Mouse (Mus musculus): Measurements from ENCODE around the gene Fam189a2.

The Fam189a2 gene

DNA sequence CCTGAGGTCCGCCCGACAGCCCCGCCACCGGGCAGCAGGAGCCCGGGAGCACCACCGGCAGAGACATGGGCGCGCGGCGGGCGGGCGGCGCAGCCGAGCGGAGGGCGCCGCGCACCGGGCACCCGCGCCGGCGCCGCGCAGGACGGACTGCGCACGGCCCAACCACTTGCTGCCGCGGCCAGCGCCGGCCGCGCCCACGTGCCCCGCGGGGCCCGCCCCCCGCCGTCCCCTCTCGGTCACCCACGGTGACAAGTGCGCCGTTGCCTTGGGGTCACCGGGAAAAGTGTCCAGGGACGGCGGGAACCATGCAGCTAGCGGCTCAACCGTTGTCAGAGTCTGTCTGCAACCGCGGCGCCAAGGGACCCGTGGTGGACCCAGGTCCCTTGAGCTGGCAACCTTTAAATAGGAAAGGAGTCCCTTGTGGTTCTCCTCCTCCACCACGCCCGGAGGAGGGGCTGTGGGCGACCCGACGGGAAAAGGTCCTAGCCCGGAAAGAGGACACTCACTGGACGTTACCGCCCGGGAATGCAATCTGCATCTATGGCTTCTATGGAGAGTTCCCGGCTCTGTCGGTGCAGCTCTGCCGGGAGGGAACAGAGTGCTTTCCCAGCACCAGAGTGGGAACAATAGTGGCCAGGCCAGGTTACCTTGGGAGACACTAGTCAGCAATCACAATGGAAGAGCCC is at the start of gene Fam189a2:
TSS of gene Fam189a2 (minus strand) at position 149 of the 686 bp plus-strand sequence.
- DNase-seq (ENCODE audit: low spot score): no peak

DNA sequence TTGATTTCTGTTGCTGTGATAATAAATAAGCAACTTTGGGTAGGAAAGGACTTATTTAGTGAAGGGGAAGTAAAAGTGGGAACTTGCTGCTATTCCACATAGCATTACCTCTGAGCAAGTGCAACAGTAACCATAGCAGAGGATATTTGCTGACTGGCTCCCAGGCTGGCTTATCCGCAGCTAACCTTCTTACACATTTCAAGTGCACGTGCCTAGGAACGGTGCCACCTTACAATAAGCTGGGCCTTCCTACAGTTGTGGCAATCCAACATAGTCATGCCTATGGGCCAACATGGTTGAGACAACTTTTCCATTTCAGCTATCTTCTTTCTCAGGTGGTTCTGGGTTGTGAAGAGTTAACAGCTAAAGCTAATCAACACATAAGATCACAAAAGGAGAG is 46.8 kb upstream of the Fam189a2 start:
- DNase-seq (ENCODE audit: low spot score): no peak

GRCm38 (mm10) chr19:24076536-24076935 is 45.7 kb upstream of the Fam189a2 start:
- no peak for DNase-seq (ENCODE audit: low spot score)

DNA sequence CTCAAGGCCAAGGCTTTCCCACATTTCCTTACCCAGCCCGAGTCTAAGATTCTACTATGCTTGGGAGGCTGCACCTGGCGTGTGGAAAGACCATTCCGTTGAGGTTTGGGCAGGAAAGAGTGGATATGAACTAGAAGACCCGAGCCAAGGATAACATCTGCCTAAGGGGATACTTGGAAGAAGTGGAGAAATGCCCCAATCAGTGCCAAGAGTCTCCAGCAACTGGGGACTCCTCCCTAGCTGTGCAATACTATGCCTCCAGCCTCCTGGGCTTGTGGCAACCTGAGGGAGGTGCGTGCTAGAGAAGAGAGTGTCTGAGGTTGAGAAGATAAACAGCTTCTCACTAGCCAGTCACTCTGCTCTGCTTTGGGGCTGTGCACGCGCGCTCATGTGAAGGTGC is 45.1 kb upstream of the Fam189a2 start:
- no peak for DNase-seq (ENCODE audit: low spot score)

DNA sequence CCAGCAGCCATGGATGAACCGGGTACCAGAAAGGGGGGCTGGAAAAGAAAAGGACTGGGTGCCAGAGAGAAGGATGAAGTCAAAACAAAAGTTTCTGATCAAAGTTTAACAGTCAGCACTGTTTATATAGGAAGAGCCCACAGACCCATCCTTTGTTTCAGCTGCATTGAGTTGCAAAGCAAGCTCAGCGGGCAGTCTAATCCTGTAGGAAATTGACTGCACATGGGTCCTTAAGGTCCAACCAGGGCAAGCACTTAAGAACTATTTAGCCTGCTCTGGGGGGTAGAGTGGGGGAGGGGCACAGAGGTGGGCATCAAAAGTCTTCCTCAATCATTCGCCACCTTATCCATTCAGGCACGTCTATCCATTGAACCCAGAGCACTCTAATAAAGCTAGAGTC is 42.3 kb upstream of the Fam189a2 start:
- no peak for DNase-seq (ENCODE audit: low spot score)

GRCm38 (mm10) chr19:24064348-24064895 is 33.6 kb upstream of the Fam189a2 start:
- no peak for DNase-seq (ENCODE audit: low spot score)

GRCm38 (mm10) chr19:24063585-24063984 is 32.8 kb upstream of the Fam189a2 start:
- DNase-seq (ENCODE audit: low spot score): no peak

- DNase-seq (ENCODE audit: low spot score): no peak
Observed at GRCm38 (mm10) chr19:24058851-24059250, 28.0 kb upstream of the Fam189a2 start.

- DNase-seq (ENCODE audit: low spot score): no peak
Observed at GRCm38 (mm10) chr19:24058021-24058420, 27.2 kb upstream of the Fam189a2 start.

- DNase-seq (ENCODE audit: low spot score): no peak
Observed at GRCm38 (mm10) chr19:24056880-24057279, 26.1 kb upstream of the Fam189a2 start.

DNA sequence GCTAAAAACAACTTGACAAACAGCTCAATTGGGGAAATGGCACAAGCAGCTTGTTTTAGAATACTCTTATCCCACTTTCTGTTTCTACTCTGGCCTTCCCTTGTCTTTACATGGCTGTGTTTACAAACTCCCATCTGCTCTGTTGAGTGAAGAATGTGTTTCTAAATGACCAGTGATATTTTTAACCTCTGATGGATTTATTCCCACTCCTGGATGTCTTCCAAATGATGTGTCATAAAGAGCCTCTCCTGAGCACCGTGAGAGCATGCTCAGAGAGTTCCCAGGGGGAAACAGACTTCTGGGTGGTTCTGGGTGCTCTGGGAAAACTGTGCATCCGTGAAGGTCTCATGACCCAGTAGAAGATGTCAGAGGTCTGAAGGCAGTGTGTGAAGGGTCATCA is 24.1 kb upstream of the Fam189a2 start:
- DNase-seq (ENCODE audit: low spot score): no peak

- no peak for DNase-seq (ENCODE audit: low spot score)
Observed at GRCm38 (mm10) chr19:24054265-24054664, 23.4 kb upstream of the Fam189a2 start.

GRCm38 (mm10) chr19:24050514-24050913 is 19.7 kb upstream of the Fam189a2 start:
- DNase-seq (ENCODE audit: low spot score): no peak

DNA sequence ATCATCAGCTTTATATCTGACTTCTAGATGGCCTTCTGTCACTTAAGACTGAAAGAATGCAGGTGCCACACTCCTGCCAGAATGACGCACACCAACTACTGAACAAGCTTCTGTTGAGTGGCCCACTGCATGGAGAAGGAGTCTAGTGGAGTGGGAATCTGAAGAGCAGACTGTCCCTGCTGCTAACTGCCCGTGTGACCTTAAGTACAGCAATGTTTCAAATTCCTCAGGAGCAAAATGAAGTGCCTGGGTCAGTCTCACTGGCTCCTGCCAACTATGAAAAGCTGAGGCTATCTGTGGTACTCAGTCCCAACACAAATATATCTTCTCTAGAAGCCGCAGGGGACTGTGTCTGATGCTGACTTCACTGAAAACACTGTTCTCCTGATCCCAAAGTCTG is 18.5 kb upstream of the Fam189a2 start:
- DNase-seq (ENCODE audit: low spot score): no peak

DNA sequence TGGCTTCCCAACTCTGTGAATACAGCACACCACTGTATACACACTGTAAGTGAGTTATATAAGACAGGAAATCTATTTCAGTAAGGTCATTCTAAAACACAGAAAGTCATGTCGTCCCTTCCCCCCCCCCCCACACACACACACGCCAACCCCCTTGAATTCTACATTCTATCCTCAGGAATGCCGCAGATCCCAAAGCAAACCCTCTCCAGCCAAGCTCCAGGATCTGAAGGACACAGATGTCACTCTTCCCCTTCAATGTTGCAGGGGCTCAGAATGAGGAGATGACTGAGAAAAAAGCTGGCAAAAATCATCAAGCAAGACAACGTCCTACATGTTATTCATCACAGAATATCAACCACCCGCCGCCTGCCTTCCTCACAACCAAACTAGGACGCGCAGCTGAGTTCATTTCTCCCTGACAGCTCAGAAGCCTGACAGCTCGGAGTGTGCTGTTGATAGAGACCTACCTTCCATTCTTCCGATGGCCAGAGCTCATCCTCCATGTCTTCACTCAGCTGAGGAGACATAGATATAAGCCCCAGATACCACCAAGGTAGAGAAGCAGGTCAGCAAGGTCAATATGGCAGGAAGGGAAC is 15.7 kb upstream of the Fam189a2 start:
- DNase-seq (ENCODE audit: low spot score): no peak

DNA sequence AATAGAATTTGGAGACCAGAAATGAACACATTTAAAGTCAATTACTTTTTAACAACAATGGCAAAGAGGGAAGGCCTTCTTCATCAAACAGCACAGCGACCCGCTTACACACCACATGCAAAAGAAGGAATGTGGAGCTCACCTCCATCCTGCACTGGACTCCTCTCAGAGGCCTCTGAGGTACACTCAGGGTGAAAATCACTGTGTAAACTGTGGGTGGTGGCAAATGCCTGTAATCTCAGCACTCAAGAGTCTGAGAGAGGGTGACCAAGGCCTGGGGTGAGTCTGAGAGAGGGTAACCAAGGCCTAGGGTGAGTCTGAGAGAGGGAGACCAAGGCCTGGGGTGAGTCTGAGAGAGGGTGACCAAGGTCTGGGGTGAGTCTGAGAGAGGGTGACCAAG is 11.6 kb upstream of the Fam189a2 start:
- no peak for DNase-seq (ENCODE audit: low spot score)

DNA sequence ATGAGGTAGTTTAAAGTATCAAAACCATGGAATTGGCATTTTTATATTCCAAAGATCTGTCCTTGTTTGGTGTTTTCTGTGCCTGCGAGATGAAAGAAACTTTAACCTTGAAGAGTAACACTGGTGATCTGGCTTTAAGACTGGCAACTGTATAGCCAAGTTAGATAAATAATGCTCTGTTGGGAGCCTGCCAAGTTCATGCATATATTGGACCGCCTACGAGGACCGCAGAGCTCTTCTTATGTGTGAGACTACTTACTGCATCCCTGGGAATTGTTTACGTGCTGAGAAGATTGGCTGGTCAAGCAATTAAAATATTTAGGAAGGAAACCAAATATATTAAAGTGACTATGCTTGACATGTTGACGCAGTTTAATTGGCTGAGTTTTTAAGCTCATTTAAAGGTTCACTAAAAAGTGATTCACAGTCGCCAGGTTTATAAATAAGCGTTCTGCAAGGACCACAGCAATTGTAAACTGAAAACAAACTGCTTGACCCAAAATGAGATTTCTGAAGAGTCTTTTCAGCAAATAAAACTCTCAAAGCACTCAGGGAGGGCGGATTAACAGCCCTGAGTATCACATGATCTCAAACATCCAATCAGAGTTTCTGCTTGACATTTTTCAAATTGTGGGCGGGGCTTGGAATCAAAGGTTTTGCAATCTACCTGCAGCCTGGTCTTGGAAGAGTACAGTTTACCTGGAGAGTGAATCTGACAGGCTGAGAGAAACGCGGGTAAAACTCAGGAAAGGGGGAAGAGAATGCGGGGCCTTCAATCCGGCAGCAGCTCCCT is 8.4 kb upstream of the Fam189a2 start:
- no peak for DNase-seq (ENCODE audit: low spot score)

DNA sequence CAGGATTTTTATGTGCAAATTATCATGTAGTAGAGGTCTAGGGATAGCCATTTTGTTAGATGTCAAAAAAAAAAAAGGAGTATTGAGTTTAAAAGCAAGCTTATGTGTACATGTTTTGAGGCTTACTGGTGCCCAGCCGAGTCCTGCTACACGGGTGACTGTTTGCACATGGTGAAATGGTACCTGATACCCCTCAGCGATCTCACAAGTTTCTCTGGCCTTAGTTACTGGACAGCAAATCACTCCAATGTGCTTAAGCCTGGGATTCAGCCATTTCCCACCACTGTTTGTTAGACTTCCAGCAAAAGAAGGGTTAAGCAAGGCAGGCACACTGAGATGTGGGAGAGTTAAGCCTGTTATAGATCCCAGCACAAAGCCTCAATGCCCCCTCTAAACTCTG is 3.5 kb upstream of the Fam189a2 start:
- no peak for DNase-seq (ENCODE audit: low spot score)

- no peak for DNase-seq (ENCODE audit: low spot score)
Observed at GRCm38 (mm10) chr19:24032654-24033236, 1.9 kb upstream of the Fam189a2 start.

- DNase-seq (ENCODE audit: low spot score): no peak
Observed at GRCm38 (mm10) chr19:24030511-24030870, 328 bp downstream of the Fam189a2 start.

GRCm38 (mm10) chr19:24029616-24030510 is 956 bp downstream of the Fam189a2 start:
- DNase-seq (ENCODE audit: low spot score): no peak

DNA sequence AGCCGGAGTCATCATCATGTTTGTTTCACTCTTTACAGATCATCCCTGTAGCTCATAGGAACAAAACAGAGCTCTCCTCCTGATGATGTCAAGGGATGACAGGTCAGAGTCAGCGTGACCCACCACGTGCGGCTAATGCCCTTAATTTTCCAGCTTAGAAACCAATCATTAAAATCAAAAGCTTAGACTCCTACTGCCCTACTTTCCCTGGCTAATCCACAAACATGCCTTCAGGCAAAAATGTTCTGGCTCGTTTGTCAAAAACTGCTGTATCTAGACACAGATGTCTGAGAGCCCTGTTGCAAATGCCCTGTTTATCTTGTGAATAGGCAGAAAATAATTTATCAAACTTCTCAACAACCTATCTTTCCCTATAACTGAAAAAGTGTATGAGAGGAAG is 4.9 kb downstream of the Fam189a2 start:
- no peak for DNase-seq (ENCODE audit: low spot score)
